Mouse (Mus musculus) v-Abl transformed pro-B cells (cell line): ENCODE data around the gene Rbm28.

Experiments used
- in situ Hi-C, 2 experiments: fragments of 400-800 bp; cut with MboI; formaldehyde crosslinking; loops; one replicate each; pipeline ENCODE4 v1.15.1; 2025; ENCODE audit not compliant: unreplicated experiment in 2 of 2

The Rbm28 gene

GRCm38 (mm10) chr6:29147407-29148010, 17.3 kb downstream of the Rbm28 start:
- in situ Hi-C loops, result loop anchor here (10.0 to 25.0 kb wide), 2 partner anchors 635 to 1493 kb away; no protein-coding TSS in a partner anchor

DNA sequence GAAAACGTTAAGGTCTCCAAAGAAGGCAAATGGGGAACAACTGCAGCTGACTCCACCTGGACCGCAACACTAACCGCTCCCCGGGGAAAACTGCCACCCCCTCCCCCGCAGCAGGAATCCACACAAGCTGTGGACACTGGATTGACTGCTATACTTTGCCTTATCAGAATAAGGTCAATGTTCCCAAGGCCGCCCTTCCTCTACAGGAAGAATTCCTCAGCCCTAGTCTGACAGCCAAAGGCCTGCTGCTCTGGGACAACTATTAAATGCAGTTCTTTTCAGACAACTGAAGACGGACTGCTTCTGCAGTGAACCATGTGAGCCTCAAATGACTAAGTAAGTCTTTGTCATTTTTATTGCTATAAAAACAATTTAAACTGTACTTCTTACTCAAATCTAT, 18.2 kb downstream of the Rbm28 start:
- in situ Hi-C loops, result loop anchor here (10.0 to 25.0 kb wide), 2 partner anchors 634 to 1492 kb away; no protein-coding TSS in a partner anchor

DNA sequence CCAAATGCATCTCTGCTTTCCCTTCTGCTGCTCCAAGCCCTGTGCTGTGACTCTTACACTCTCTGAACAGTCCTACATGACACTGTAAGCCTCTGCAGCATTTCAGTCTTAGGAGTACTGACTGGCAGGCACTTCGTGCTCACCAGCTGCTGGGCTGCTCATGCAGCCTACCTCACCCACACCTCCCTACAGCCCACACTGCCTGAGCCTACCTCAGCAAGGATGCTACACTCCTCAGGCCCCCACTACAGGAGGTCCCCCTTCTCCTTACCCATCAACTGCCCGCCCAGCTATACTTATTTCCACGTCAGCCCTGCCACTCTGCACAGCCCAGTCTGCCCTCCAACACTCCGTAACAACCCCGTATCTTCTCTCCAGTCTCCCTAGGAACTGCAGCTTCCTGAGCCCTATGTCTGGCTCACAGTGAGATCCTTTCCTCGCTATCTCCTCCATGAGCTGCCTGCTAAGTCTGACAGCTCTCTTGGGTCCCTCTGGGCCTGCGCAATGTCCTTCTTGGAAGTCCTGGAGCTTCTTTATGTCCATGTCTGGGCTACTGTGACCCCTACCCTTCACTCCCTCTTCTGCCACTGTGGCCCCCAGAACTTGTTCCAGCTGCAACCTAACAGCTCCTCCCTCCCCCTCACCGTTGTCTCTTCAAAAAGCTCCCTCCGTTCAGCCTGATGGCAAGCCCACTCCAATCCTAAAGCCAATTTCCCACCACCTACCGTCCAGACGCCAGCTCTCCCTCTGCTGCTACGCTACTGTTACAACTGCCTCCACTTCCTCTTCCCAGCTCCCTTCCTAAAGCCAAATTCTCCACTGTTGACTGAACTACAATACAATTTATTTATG, 19.1 kb downstream of the Rbm28 start:
- in situ Hi-C loops, result loop anchor here (10.0 to 25.0 kb wide), 2 partner anchors 633 to 1491 kb away; no protein-coding TSS in a partner anchor

- in situ Hi-C loops, result loop anchor here (10.0 to 25.0 kb wide), 2 partner anchors 633 to 1490 kb away; no protein-coding TSS in a partner anchor
Measured at GRCm38 (mm10) chr6:29144971-29145370, 19.8 kb downstream of the Rbm28 start.

DNA sequence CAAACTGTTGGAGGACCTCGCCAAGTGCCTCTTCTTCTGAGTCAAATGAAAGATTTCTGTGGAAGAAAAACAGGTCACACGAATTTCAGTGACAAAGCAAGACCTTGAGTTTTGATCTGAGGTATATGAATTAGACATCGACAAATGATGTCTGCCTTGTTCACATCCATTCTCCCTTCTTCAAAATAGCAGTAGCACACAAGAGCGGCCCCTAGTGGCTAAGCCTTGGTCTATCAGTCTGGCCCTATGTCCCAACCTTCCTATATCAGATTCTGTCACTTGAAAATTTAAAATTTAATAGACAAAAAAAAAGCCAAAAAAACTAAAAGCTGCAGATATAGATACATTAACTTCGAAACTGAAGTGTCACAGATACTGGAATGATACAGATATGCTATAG, 21.2 kb downstream of the Rbm28 start:
- in situ Hi-C loops, result loop anchor here (10.0 to 25.0 kb wide), 2 partner anchors 631 to 1489 kb away; no protein-coding TSS in a partner anchor

- in situ Hi-C loops, result loop anchor here in 1 of 2 experiments (25.0 kb wide), 1 partner anchor 625 kb away; no protein-coding TSS in a partner anchor
Measured at GRCm38 (mm10) chr6:29137441-29137840, 27.4 kb downstream of the Rbm28 start.

- in situ Hi-C loops, result loop anchor here in 1 of 2 experiments (25.0 kb wide), 1 partner anchor 621 kb away; no protein-coding TSS in a partner anchor
Measured at GRCm38 (mm10) chr6:29133100-29133499, 31.7 kb downstream of the Rbm28 start.

DNA sequence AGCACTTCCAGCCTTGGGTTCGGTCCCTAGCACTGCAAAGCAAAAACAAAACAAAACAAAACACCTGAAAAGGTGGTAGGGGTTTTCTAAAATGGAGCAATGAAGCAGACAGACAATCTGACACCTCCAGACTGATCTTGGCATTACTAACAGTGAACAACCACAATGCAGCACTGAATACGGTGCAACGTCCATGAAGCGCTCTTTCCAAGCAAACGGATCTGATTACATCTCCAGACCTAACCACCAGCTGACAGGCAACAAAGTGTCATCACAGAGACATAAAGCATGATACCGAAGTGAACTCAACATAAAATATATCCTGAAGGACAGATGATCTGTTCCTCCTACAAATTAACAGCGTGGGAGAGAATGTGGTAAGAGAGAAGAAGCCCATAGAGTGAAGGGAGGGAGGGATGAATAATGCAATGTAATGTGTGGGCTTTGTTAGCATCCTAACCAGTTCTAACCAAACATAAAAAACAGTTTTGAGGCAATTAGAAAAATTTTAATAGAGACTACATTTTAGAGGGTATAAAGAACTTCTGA, 37.9 kb downstream of the Rbm28 start:
- in situ Hi-C loops, result loop anchor here in 1 of 2 experiments (25.0 kb wide), 1 partner anchor 615 kb away; no protein-coding TSS in a partner anchor

- in situ Hi-C loops, result no loop called here
Measured at GRCm38 (mm10) chr6:29119990-29120389, 44.8 kb downstream of the Rbm28 start.

- in situ Hi-C loops, result no loop called here
Measured at GRCm38 (mm10) chr6:29118963-29119362, 45.8 kb downstream of the Rbm28 start.

DNA sequence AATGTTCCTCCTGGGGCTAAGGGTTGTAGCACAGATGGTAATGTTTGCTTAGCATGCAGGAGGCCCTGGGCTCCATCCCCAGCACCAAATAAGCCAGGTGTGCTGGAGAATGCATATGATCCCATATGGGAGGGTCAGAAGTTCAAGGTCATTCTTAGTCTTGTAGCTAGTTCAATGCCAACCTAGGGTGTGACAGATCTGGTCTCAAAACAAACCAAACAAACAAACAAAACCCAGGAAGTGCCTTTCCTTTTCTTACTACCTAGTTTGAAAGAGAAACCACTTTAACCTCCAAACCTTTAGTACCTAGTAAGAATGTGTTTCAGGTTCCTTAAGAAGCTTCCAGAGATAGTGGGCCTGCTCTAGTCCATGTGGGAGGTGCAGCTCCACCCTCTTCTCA, 46.6 kb downstream of the Rbm28 start:
- in situ Hi-C loops, result no loop called here

DNA sequence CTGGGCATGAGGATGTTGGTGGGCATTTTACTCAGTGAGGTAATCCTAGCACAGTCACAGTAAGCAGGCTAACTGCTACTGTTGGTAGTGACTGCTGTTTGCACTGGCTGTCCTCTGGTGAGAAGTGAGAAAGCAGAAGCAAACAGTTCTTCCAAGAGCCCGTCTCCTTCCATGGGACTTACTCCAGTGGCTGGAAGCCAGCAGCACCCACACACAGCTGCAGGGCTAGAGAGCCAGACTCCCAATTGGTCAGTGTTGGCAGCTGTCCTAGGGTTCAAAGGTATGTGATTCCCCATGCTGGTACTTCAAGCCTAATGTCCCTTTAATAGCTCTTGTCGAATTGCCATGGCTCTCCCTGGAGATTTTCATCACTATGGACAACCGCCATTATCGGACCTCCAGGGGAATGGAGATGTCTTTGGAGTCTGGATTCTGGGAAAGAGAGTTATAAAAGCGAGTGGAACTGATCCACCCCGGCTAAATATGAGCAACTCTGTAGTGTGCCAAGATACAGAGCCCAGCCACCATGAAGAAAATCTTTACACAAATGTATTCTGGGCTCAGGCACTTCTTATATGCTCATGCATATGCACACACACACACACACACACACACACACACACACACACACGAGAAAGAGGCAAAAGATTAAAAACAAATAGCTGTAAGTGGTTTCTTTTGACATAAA, 47.2 kb downstream of the Rbm28 start:
- in situ Hi-C loops, result no loop called here

DNA sequence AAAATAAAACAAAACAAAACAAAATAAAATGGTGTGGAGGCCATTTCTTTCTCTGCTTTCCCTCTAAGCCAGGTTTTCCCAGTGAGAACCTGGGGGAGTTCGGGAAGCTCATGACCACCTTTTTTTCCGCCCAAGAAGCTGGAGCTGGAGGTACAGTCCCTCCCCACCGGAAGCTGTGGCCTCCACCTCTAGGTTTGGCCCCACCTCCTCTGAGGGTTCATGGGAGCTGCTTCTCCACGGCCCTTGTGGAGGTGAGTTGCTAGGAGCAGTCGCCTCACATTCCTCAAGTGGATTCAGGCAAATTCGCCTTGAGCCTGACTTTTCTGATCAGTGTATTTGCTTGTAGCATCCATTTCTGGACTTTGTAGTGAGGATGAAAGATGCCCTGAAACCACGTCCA, 49.0 kb downstream of the Rbm28 start:
- in situ Hi-C loops, result no loop called here

- in situ Hi-C loops, result no loop called here
Measured at GRCm38 (mm10) chr6:29111501-29111900, 53.3 kb downstream of the Rbm28 start.

DNA sequence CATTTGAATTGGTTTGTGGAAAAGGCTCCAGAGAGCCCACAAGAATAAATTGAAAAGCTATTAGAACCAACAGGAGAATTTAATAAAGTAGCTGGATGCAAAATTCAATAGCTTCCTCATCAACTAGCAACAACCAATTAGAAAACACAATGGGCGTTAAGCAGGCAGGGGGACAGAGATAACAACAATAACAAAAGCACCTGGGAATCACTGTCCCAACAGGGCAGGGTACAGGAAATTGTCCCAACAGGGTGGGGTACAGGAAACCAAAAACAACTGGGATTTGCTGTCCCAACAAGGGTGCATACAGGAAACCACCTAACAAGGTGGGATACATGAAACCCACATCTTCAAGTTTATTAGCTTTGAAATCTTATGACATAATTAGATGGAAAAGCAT, 56.4 kb downstream of the Rbm28 start:
- in situ Hi-C loops, result no loop called here

DNA sequence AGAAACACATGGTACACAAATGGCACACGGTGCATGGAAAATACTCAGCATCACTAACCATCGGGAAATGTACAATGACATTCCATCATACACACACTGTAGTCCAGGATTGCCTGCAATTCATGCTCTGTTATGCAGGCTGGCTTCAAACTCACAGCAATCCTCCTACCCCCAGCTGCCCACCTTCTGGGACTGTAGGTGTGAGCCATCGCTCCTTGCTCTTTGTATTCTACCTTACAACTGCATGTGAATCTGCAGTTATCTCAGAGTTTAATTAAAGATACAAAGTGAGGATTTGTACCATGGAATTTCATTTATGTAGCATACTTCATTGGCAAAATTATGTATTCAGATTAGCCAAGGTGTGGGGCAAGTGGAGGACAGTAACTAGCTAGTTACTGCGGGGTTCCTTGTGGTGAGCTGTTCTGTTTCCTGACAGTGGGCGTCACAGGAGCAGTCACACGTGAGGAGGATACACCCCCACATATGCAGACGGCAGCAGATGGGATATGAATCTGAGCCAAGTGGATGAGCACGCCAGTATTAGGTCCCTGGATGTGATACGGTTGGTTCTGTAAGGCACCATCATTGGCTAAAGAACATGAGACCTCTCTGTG, 63.5 kb downstream of the Rbm28 start:
- in situ Hi-C loops, result no loop called here

- in situ Hi-C loops, result no loop called here
Measured at GRCm38 (mm10) chr6:29100423-29100822, 64.4 kb downstream of the Rbm28 start.

- in situ Hi-C loops, result no loop called here
Measured at GRCm38 (mm10) chr6:29099536-29100170, 65.2 kb downstream of the Rbm28 start.

- in situ Hi-C loops, result no loop called here
Measured at GRCm38 (mm10) chr6:29092904-29093303, 71.9 kb downstream of the Rbm28 start.

DNA sequence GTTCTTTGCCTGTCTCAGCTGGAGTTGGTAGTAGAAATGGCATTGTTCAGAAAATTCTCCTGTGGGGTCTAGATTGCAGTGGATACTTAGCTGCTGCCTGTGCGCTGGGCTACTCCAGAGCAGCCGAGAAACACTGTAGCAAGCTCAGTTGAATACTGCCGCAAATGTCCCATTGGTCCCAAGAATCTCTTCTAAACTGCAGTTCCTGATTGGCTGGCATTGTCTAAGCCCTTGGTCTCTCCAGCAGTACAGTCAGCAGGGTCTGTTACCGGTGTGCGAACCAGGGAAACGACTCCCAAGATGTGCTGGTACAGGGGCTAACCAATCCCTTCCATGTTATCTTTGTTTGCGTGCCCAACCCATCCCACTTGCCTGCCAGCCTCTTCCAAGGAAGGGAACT, 72.6 kb downstream of the Rbm28 start:
- in situ Hi-C loops, result no loop called here
